Mouse (Mus musculus): Measurements from ENCODE around the gene Epp13.
"Not testable (repeated sequence)": the region's sequence is repeated elsewhere in the genome, so short reads cannot be mapped to it uniquely, and the experiment has no call there.

The Epp13 gene

GRCm38 (mm10) chr7:6285366-6285765 is 32.9 kb downstream of the Epp13 start:
- in situ Hi-C loops (cut with MboI, MseI) = loop anchor here (10.0 kb wide), 2 partner anchors 99 to 1841 kb away; partner anchors contain the start of genes Rdh13 and Zfp28

GRCm38 (mm10) chr7:6285842-6286705 is 33.6 kb downstream of the Epp13 start, which contains the start of gene Zfp667:
Zfp667 (plus strand) TSS chr7:6286579.
- in situ Hi-C loops (cut with MboI, MseI) = loop anchor here (10.0 kb wide), 2 partner anchors 99 to 1841 kb away; partner anchors contain the start of genes Rdh13 and Zfp28

GRCm38 (mm10) chr7:6286921-6287531 is 34.5 kb downstream of the Epp13 start:
- in situ Hi-C loops (cut with MboI, MseI) = loop anchor here (10.0 kb wide), 2 partner anchors 98 to 1842 kb away; partner anchors contain the start of genes Rdh13 and Zfp28

GRCm38 (mm10) chr7:6291121-6291520 is 38.6 kb downstream of the Epp13 start:
- in situ Hi-C loops (cut with MboI, MseI) = loop anchor here (5.0 kb wide), 1 partner anchor 41 kb away; the partner anchor contains the start of gene Zfp583

- in situ Hi-C loops (cut with MboI, MseI) = not testable (repeated sequence)
Measured at GRCm38 (mm10) chr7:6300796-6301195, 48.3 kb downstream of the Epp13 start.

GRCm38 (mm10) chr7:6330458-6331232 is 78.1 kb downstream of the Epp13 start:
- in situ Hi-C loops (cut with MboI, MseI) = loop anchor here (5.0 kb wide), 1 partner anchor 38 kb away; no protein-coding TSS in a partner anchor

- in situ Hi-C loops (cut with MboI, MseI) = loop anchor here (5.0 kb wide), 1 partner anchor 39 kb away; no protein-coding TSS in a partner anchor
Measured at GRCm38 (mm10) chr7:6331233-6331956, 78.9 kb downstream of the Epp13 start, which contains the start of gene Zfp583. Zfp583 (minus strand) TSS chr7:6331285.
